Mouse (Mus musculus): ENCODE measurements around the gene Gsdme. TPM values are rescaled to one million over a fixed set of nuclear protein-coding genes. Genes with fewer than 3 reads are reported as not detected.

Gene Gsdme
- polyA plus RNA-seq, 2 experiments = 4.7 to 34.3 TPM

GRCm38 (mm10) chr6:50237963-50238362 is 25.7 kb downstream of the Gsdme start:
- WGBS = 62% methylated on average over 2 of the region's 2 CpGs
- Histone ChIP-seq H3K4me3 (replicated peaks; ENCODE audit: low read length) (no peak overlapping the region), H3K27me3 (ENCODE audit: control insufficient read depth, insufficient read depth, low read length) (no peaks in the 10 kb centered on the region), H3K9ac (ENCODE audit: low read depth, low read length, severe bottlenecking) (no peak overlapping the region), H3K36me3 (ENCODE audit: control insufficient read depth, insufficient read depth, low read length) (no peaks in the 10 kb centered on the region), H3K9me3 (ENCODE audit: control insufficient read depth, low read length) (no peaks in the 10 kb centered on the region), H3K4me2 (replicated peaks; ENCODE audit: low read depth, low read length, severe bottlenecking) (no peak overlapping the region), H3K4me1 (ENCODE audit: control insufficient read depth, insufficient read depth, low read length) (no peaks in the 10 kb centered on the region), H3K27ac (replicated peaks; ENCODE audit: low read depth, low read length) (no peak overlapping the region)
- TF ChIP-seq POLR2A (IDR thresholded peaks at IDR 0.05; ENCODE audit: borderline replicate concordance, extremely low read depth, insufficient read depth, insufficient read length) = no peak
- ATAC-seq (ENCODE audit: low FRiP score, low read depth) (no peak), DNase-seq (ENCODE audit: low spot score) (no peak)

- no peaks in the 10 kb centered on the region for H3K4me1 ChIP-seq (ENCODE audit: control insufficient read depth, insufficient read depth, low read length)
- H3K27me3 ChIP-seq (ENCODE audit: control insufficient read depth, insufficient read depth, low read length) = no peaks in the 10 kb centered on the region
- H3K9ac ChIP-seq (ENCODE audit: low read depth, low read length, severe bottlenecking) = no peak overlapping the region
- no peak for DNase-seq (ENCODE audit: low spot score)
- H3K4me3 ChIP-seq (replicated peaks; ENCODE audit: low read length) = no peak overlapping the region
- no peak overlapping the region for H3K4me2 ChIP-seq (replicated peaks; ENCODE audit: low read depth, low read length, severe bottlenecking)
- no peak overlapping the region for H3K27ac ChIP-seq (replicated peaks; ENCODE audit: low read depth, low read length)
- no peaks in the 10 kb centered on the region for H3K9me3 ChIP-seq (ENCODE audit: control insufficient read depth, low read length)
- WGBS = 60% methylated on average over 1 of the region's 1 CpGs
- no peaks in the 10 kb centered on the region for H3K36me3 ChIP-seq (ENCODE audit: control insufficient read depth, insufficient read depth, low read length)
- TF ChIP-seq POLR2A (IDR thresholded peaks at IDR 0.05; ENCODE audit: borderline replicate concordance, extremely low read depth, insufficient read depth, insufficient read length) = no peak
- no peak for ATAC-seq (ENCODE audit: low FRiP score, low read depth)
Measured at GRCm38 (mm10) chr6:50232984-50233383, 30.7 kb downstream of the Gsdme start.

GRCm38 (mm10) chr6:50231288-50231687 is 32.4 kb downstream of the Gsdme start:
- DNase-seq (ENCODE audit: low spot score) (no peak), ATAC-seq (ENCODE audit: low FRiP score, low read depth) (no peak)
- 91% methylated on average over 5 of the region's 5 CpGs for WGBS

GRCm38 (mm10) chr6:50228180-50228579 is 35.5 kb downstream of the Gsdme start:
- DNase-seq (ENCODE audit: low spot score) = no peak
- no peak for TF ChIP-seq POLR2A (IDR thresholded peaks at IDR 0.05; ENCODE audit: borderline replicate concordance, extremely low read depth, insufficient read depth, insufficient read length)
- H3K4me1 ChIP-seq (ENCODE audit: control insufficient read depth, insufficient read depth, low read length) = no peaks in the 10 kb centered on the region
- no peak overlapping the region for H3K4me2 ChIP-seq (replicated peaks; ENCODE audit: low read depth, low read length, severe bottlenecking)
- ATAC-seq (ENCODE audit: low FRiP score, low read depth) = no peak
- H3K4me3 ChIP-seq (replicated peaks; ENCODE audit: low read length) = no peak overlapping the region
- no peaks in the 10 kb centered on the region for H3K27me3 ChIP-seq (ENCODE audit: control insufficient read depth, insufficient read depth, low read length)
- no peaks in the 10 kb centered on the region for H3K9me3 ChIP-seq (ENCODE audit: control insufficient read depth, low read length)
- no peak overlapping the region for H3K27ac ChIP-seq (replicated peaks; ENCODE audit: low read depth, low read length)
- no peaks in the 10 kb centered on the region for H3K36me3 ChIP-seq (ENCODE audit: control insufficient read depth, insufficient read depth, low read length)
- H3K9ac ChIP-seq (ENCODE audit: low read depth, low read length, severe bottlenecking) = no peak overlapping the region
- WGBS = 68% methylated on average over 5 of the region's 5 CpGs

More at GRCm38 (mm10) chr6:50231288-50231687, 32.4 kb downstream of the Gsdme start:
- Histone ChIP-seq H3K4me3 (replicated peaks; ENCODE audit: low read length) (no peak overlapping the region), H3K4me2 (replicated peaks; ENCODE audit: low read depth, low read length, severe bottlenecking) (no peak overlapping the region), H3K36me3 (ENCODE audit: control insufficient read depth, insufficient read depth, low read length) (no peaks in the 10 kb centered on the region), H3K27ac (replicated peaks; ENCODE audit: low read depth, low read length) (no peak overlapping the region), H3K9me3 (ENCODE audit: control insufficient read depth, low read length) (no peaks in the 10 kb centered on the region), H3K27me3 (ENCODE audit: control insufficient read depth, insufficient read depth, low read length) (no peaks in the 10 kb centered on the region), H3K4me1 (ENCODE audit: control insufficient read depth, insufficient read depth, low read length) (no peaks in the 10 kb centered on the region), H3K9ac (ENCODE audit: low read depth, low read length, severe bottlenecking) (no peak overlapping the region)
- no peak for TF ChIP-seq POLR2A (IDR thresholded peaks at IDR 0.05; ENCODE audit: borderline replicate concordance, extremely low read depth, insufficient read depth, insufficient read length)

- Histone ChIP-seq H3K27me3 (ENCODE audit: control insufficient read depth, insufficient read depth, low read length) (no peaks in the 10 kb centered on the region), H3K27ac (replicated peaks; ENCODE audit: low read depth, low read length) (no peak overlapping the region), H3K4me3 (replicated peaks; ENCODE audit: low read length) (no peak overlapping the region), H3K9ac (ENCODE audit: low read depth, low read length, severe bottlenecking) (no peak overlapping the region), H3K4me2 (replicated peaks; ENCODE audit: low read depth, low read length, severe bottlenecking) (no peak overlapping the region), H3K9me3 (ENCODE audit: control insufficient read depth, low read length) (no peaks in the 10 kb centered on the region), H3K4me1 (ENCODE audit: control insufficient read depth, insufficient read depth, low read length) (no peaks in the 10 kb centered on the region), H3K36me3 (ENCODE audit: control insufficient read depth, insufficient read depth, low read length) (no peaks in the 10 kb centered on the region)
- DNase-seq (ENCODE audit: low spot score) = no peak
- ATAC-seq (ENCODE audit: low FRiP score, low read depth) = no peak
- WGBS = 89% methylated on average over 5 of the region's 5 CpGs
- TF ChIP-seq POLR2A (IDR thresholded peaks at IDR 0.05; ENCODE audit: borderline replicate concordance, extremely low read depth, insufficient read depth, insufficient read length) = no peak
Measured at GRCm38 (mm10) chr6:50225232-50225631, 38.4 kb downstream of the Gsdme start.

GRCm38 (mm10) chr6:50223606-50224005 is 40.1 kb downstream of the Gsdme start:
- H3K9ac ChIP-seq (ENCODE audit: low read depth, low read length, severe bottlenecking) = no peak overlapping the region
- no peak overlapping the region for H3K4me3 ChIP-seq (replicated peaks; ENCODE audit: low read length)
- H3K4me2 ChIP-seq (replicated peaks; ENCODE audit: low read depth, low read length, severe bottlenecking) = no peak overlapping the region
- no peaks in the 10 kb centered on the region for H3K4me1 ChIP-seq (ENCODE audit: control insufficient read depth, insufficient read depth, low read length)
- no peaks in the 10 kb centered on the region for H3K27me3 ChIP-seq (ENCODE audit: control insufficient read depth, insufficient read depth, low read length)
- 93% methylated on average over 4 of the region's 4 CpGs for WGBS
- TF ChIP-seq POLR2A (IDR thresholded peaks at IDR 0.05; ENCODE audit: borderline replicate concordance, extremely low read depth, insufficient read depth, insufficient read length) = no peak
- H3K36me3 ChIP-seq (ENCODE audit: control insufficient read depth, insufficient read depth, low read length) = no peaks in the 10 kb centered on the region
- H3K27ac ChIP-seq (replicated peaks; ENCODE audit: low read depth, low read length) = no peak overlapping the region
- DNase-seq (ENCODE audit: low spot score) (no peak), ATAC-seq (ENCODE audit: low FRiP score, low read depth) (no peak)
- no peaks in the 10 kb centered on the region for H3K9me3 ChIP-seq (ENCODE audit: control insufficient read depth, low read length)
